ENCODE assay signal across 9 mouse cellular contexts in the genomic region with DNA sequence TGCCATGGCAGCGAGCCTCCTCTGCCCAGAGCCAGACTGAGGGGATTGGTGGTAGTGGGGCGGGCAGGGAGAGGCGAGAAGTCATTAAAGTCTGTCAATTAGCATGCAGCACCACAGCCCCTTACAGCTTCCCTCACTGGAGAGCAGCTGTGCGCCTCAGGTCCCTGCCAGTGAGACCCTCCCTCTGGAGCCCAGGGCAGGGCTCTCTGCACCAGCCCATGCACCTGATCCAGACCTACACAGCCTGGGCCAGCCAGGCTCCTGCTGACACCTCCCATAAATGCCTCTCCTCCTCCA.
DNase-seq lines count a peak whose midpoint lies in the region; ATAC-seq lines count a peak whose summit lies in the region.
"Had no signal": no experiment of that assay in that cellular context is flagged by ENCODE, and none has a peak within 500 bp of the region (broad histone marks: within the 10 kb centered on the region; RNA-seq: fewer than 3 reads in every experiment).

No protein-coding gene starts in this region.

- whole genome bisulfite sequencing in embryonic facial prominence, embryonic 10.5 days = 2% methylated on average over 4 of the region's 4 CpGs
- 6% methylated on average over 4 of the region's 4 CpGs for WGBS in hindbrain, embryonic 16.5 days
- WGBS in midbrain, embryonic 11.5 days = 4% methylated on average over 4 of the region's 4 CpGs

- peak; percentile 95 for ATAC-seq in hindbrain, embryonic 16.5 days
- peak; percentile 95 for ATAC-seq in midbrain, embryonic 11.5 days (ENCODE audit: low FRiP score)

- H3K36me3 ChIP-seq in embryonic facial prominence, embryonic 10.5 days (replicated peaks) = no peaks in the 10 kb centered on the region
- no peaks in the 10 kb centered on the region for H3K36me3 ChIP-seq in hindbrain, embryonic 16.5 days (ENCODE audit: control insufficient read depth, insufficient read depth, low read length)
- H3K36me3 ChIP-seq in midbrain, embryonic 11.5 days (ENCODE audit: control insufficient read depth, insufficient read depth, low read length) = no peaks in the 10 kb centered on the region

- H3K9me3 ChIP-seq in embryonic facial prominence, embryonic 10.5 days = no peaks in the 10 kb centered on the region
- H3K9me3 ChIP-seq in hindbrain, embryonic 16.5 days (ENCODE audit: control insufficient read depth, low read length) = no peaks in the 10 kb centered on the region
- no peaks in the 10 kb centered on the region for H3K9me3 ChIP-seq in midbrain, embryonic 11.5 days (ENCODE audit: control insufficient read depth, low read length)

- H3K27ac ChIP-seq in embryonic facial prominence, embryonic 10.5 days (replicated peaks) = peak overlapping the region; percentile 35
- peak overlapping the region; percentile 83 for H3K27ac ChIP-seq in hindbrain, embryonic 16.5 days (ENCODE audit: low read depth, low read length)
- H3K27ac ChIP-seq in midbrain, embryonic 11.5 days (ENCODE audit: low read depth, low read length) = peak overlapping the region; percentile 97
- H3K27ac ChIP-seq: kidney, postnatal 0 days had no signal

- DNase-seq in cerebellum, adult 11-12 months = peak; percentile 45
- peak; percentile 62 for DNase-seq in embryonic facial prominence, embryonic 10.5 days (ENCODE audit: low spot score)
- DNase-seq in midbrain, embryonic 11.5 days (ENCODE audit: low spot score, missing footprints) = no peak
- DNase-seq in thymus, postnatal 36 days = no peak
- DNase-seq in heart, adult 9 months (ENCODE audit: low spot score in 2 of 2) = no peak
- DNase-seq in spleen, postnatal 36 days (ENCODE audit: low spot score in 2 of 2) = no peak
- DNase-seq in gastrocnemius, postnatal 4 days (ENCODE audit: low spot score in 2 of 2) = no peak

- peaks cover 38% of the 10 kb centered on the region for H3K4me1 ChIP-seq in embryonic facial prominence, embryonic 10.5 days
- H3K4me1 ChIP-seq in hindbrain, embryonic 16.5 days (ENCODE audit: control insufficient read depth, insufficient read depth, low read depth, low read length) = peaks cover 39% of the 10 kb centered on the region
- peaks cover 33% of the 10 kb centered on the region for H3K4me1 ChIP-seq in midbrain, embryonic 11.5 days (ENCODE audit: control insufficient read depth, insufficient read depth, low read length)

- peaks cover 30% of the 10 kb centered on the region for H3K27me3 ChIP-seq in embryonic facial prominence, embryonic 10.5 days (replicated peaks; ENCODE audit: low read depth, poor library complexity, severe bottlenecking)
- no peaks in the 10 kb centered on the region for H3K27me3 ChIP-seq in hindbrain, embryonic 16.5 days (replicated peaks; ENCODE audit: control insufficient read depth, insufficient read depth, low read length)
- H3K27me3 ChIP-seq in midbrain, embryonic 11.5 days (ENCODE audit: control insufficient read depth, insufficient read depth, low read length) = no peaks in the 10 kb centered on the region

- H3K9ac ChIP-seq in hindbrain, embryonic 16.5 days (ENCODE audit: low read depth, low read length) = peak overlapping the region; percentile 33
- H3K9ac ChIP-seq in midbrain, embryonic 11.5 days (ENCODE audit: low read length) = peak overlapping the region; percentile 39; the same call in 1 of the 2 replicates

- no peak overlapping the region for H3K4me3 ChIP-seq in embryonic facial prominence, embryonic 10.5 days
- no peak overlapping the region for H3K4me3 ChIP-seq in hindbrain, embryonic 16.5 days (ENCODE audit: low read length)
- H3K4me3 ChIP-seq in midbrain, embryonic 11.5 days (ENCODE audit: low read depth, low read length) = no peak overlapping the region

- no peak overlapping the region; the same call in 1 of the 2 replicates for H3K4me2 ChIP-seq in hindbrain, embryonic 16.5 days (ENCODE audit: low read length)
- H3K4me2 ChIP-seq in midbrain, embryonic 11.5 days = peak overlapping the region; percentile 29; the same call in 1 of the 2 replicates

Comparison
In these comparisons a context has a peak if more than half of its experiments do, and no peak if none do; other contexts are left out.
1. DNase-seq: peak in cerebellum, adult 11-12 months (single experiment) and embryonic facial prominence, embryonic 10.5 days (single experiment); none in midbrain, embryonic 11.5 days (single experiment), thymus, postnatal 36 days (0 of 2), heart, adult 9 months (0 of 2), spleen, postnatal 36 days (0 of 2) and gastrocnemius, postnatal 4 days (0 of 2).
2. H3K27ac ChIP-seq: peak in every context shown above with its lines; median percentile 97 in midbrain, embryonic 11.5 days; 83 in hindbrain, embryonic 16.5 days; 35 in embryonic facial prominence, embryonic 10.5 days.